Mouse (Mus musculus) kidney, adult 2 months (tissue): ENCODE data around the gene Ulk4. TPM values are rescaled to one million over a fixed set of nuclear protein-coding genes. Genes with fewer than 3 reads are reported as not detected.
A peak's percentile ranks its signal among the peaks of the same experiment; 100 is the strongest.

Source experiments
- DNase-seq: peaks from one replicate; pipeline ENCODE4 v3.0.0; 2021
- H3K27ac ChIP-seq: fragments of 200-500 bp; 2 replicates; pipeline ENCODE4 v1.5.1; 2012; ENCODE audit warnings: low read depth, low read length, control low read depth, inconsistent platforms; ENCODE audit not compliant: insufficient read depth
- H3K27me3 ChIP-seq: fragments of 200-500 bp; replicated peaks from 2 replicates; pipeline ENCODE4 v1.6.1; 2012; ENCODE audit warnings: mild to moderate bottlenecking, moderate library complexity, low read length, inconsistent platforms; ENCODE audit not compliant: control insufficient read depth, insufficient read depth
- H3K36me3 ChIP-seq: fragments of 200-500 bp; 2 replicates; pipeline ENCODE4 v1.6.1; 2012; ENCODE audit warnings: mild to moderate bottlenecking, moderate library complexity, low read length, inconsistent platforms; ENCODE audit not compliant: control insufficient read depth, insufficient read depth
- H3K4me1 ChIP-seq: fragments of 200-500 bp; 2 replicates; pipeline ENCODE4 v1.6.1; 2011; ENCODE audit warnings: low read length; ENCODE audit not compliant: control insufficient read depth, insufficient read depth
- H3K4me3 ChIP-seq: fragments of 200-500 bp; 2 replicates; pipeline ENCODE4 v1.5.1; 2011; ENCODE audit warnings: mild to moderate bottlenecking, low read depth, low read length, control low read depth; ENCODE audit not compliant: insufficient read depth
- CTCF ChIP-seq: fragments of 200-500 bp; conservative IDR thresholded peaks from 2 replicates; pipeline ENCODE4 v1.5.1; 2011; ENCODE audit warnings: low read depth, mild to moderate bottlenecking, control low read depth, low read length, moderate library complexity, mixed read lengths; ENCODE audit not compliant: insufficient read depth, insufficient read length
- POLR2A ChIP-seq: fragments of 200-500 bp; IDR thresholded peaks from one replicate; pipeline ENCODE4 v1.6.1; 2011; ENCODE audit warnings: low read depth, low read length, control low read depth
- WGBS: fragments of 180-500 bp; shearing (Covaris S2); methylation state at CpG from one replicate; pipeline ENCODE4 v1.1.7; 2018; 5-methylcytosine and 5-hydroxymethylcytosine counted together
- polyA plus RNA-seq: library from polyadenylated mRNA; depleted of rRNA; stranded (reverse); fragments of >200 nt; gene quantifications from 2 replicates; pipeline ENCODE4 v1.2.3, GENCODE M21; 2012

Gene Ulk4
- polyA plus RNA-seq, 1 experiment: 1.9 TPM

DNA sequence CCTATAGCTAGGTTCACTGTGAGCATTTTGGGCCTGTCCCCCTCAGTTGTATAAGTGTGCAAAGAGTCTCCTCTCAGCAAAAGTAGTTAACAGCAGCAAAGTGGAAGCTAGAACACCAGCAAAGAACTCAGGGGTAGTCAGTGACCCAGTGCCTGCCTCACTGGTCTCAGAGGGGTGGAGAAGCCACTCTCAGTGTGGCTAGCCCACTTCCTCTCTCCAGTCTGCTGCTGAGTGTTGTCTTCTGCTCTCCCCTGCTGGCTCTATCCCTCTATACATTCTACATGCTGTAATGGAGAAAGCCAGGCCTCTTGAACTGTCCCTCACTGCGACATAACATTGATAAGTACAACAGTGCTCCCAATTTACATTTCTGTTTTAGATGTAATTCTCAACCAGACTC lies 5.8 kb downstream of the Ulk4 start:
- no peaks in the 10 kb centered on the region for H3K36me3 ChIP-seq
- no peak overlapping the region for H3K4me3 ChIP-seq
- no peak overlapping the region for H3K27ac ChIP-seq
- 80% methylated on average over 1 of the region's 1 CpGs for WGBS
- no peak for DNase-seq
- TF ChIP-seq POLR2A: no peak
- TF ChIP-seq CTCF: no peak
- H3K4me1 ChIP-seq: no peaks in the 10 kb centered on the region
- no peaks in the 10 kb centered on the region for H3K27me3 ChIP-seq

DNA sequence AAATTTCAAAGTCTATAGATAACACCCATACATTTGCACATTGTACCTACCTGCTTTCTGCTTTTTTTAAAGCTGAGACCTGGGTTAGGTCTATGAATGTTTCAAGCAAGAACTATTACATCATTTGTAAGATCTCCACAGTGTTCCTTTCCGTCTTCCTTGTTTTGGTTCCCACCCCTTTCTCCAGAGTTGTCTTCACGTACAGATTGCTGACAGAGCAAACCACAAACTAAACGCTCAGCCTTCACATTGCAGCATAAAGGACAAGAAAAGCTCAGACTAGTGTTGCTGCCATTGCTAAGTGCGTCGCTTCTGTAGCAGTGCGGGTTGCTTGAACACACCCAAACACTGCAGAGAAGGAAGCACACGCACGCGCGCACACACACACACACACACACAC lies 11.7 kb downstream of the Ulk4 start:
- no peak for TF ChIP-seq CTCF
- no peak for TF ChIP-seq POLR2A
- H3K36me3 ChIP-seq: no peaks in the 10 kb centered on the region
- no peak overlapping the region for H3K4me3 ChIP-seq
- no peaks in the 10 kb centered on the region for H3K27me3 ChIP-seq
- 58% methylated on average over 10 of the region's 10 CpGs for WGBS
- H3K27ac ChIP-seq: no peak overlapping the region
- H3K4me1 ChIP-seq: no peaks in the 10 kb centered on the region
- no peak for DNase-seq

DNA sequence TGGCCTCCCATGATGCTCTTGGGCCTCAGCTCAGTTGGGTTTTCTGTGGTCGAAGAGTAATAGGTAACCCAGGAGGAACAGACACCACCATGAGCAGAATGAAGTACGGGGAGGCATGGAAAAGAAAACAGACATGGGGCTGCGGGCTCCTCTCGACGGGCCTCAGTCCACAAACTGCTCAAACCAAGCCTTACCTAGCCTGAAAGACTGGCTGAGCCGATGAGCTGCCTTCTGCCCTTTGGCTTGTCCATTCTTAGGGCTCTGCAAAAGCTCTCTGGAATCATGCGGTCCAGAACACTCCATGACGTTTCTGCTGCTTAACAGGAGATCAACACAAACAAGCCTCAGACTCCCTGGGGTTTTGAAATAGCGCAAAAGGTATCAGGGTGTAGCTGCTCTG lies 19.9 kb downstream of the Ulk4 start:
- no peaks in the 10 kb centered on the region for H3K4me1 ChIP-seq
- no peak overlapping the region for H3K4me3 ChIP-seq
- no peak for DNase-seq
- 81% methylated on average over 9 of the region's 9 CpGs for WGBS
- no peaks in the 10 kb centered on the region for H3K27me3 ChIP-seq
- TF ChIP-seq POLR2A: no peak
- TF ChIP-seq CTCF: no peak
- no peaks in the 10 kb centered on the region for H3K36me3 ChIP-seq
- no peak overlapping the region for H3K27ac ChIP-seq

DNA sequence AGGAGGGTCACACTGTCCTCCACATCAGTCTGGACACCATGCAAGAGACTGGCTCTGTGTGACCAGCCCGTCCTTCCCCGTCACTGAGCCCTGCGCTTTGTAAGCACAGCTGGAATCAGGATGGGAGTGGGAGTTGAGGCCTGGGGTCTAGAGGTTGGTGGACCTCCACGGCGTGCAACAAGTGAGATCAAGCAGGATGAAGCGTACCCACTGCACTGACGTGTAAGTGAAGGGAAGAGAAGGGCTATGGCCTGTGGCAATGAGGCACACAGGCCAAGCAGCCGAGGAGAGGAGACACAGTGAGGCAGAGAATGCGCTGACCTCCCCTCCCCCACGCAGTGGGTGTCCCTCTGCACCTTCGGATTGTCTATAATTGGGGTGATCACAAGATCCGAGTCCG lies 22.2 kb downstream of the Ulk4 start:
- TF ChIP-seq POLR2A (no peak), CTCF (no peak)
- WGBS: 96% methylated on average over 13 of the region's 13 CpGs

GRCm38 (mm10) chr9:121253983-121254382 lies 23.0 kb downstream of the Ulk4 start:
- H3K27ac ChIP-seq: no peak overlapping the region

More for the DNA sequence above, 22.2 kb downstream of the Ulk4 start:
- no peaks in the 10 kb centered on the region for H3K36me3 ChIP-seq
- H3K27me3 ChIP-seq: no peaks in the 10 kb centered on the region
- no peaks in the 10 kb centered on the region for H3K4me1 ChIP-seq
- no peak overlapping the region for H3K4me3 ChIP-seq
- no peak overlapping the region for H3K27ac ChIP-seq
- no peak for DNase-seq

DNA sequence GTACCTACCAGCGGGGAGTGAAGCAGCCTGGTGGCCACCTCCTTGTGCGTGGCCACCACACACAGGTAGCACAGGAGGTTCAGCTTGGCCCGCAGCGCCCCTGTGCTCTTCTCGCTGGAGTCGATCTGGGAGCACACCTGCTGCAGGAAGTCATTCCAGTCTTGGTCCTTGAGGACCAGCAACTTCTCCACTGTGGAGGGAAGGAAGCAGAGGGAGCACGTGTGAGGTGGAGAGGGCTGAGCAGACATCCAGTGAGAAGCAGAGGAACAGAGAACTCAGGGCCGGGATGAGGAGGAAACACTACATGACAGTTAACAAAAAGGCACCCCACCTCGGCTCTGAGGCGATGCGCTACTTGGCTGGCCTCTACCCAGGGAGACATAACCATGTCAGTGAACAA lies 26.1 kb downstream of the Ulk4 start:
- no peaks in the 10 kb centered on the region for H3K27me3 ChIP-seq
- no peak overlapping the region for H3K27ac ChIP-seq
- no peaks in the 10 kb centered on the region for H3K4me1 ChIP-seq
- no peak overlapping the region for H3K4me3 ChIP-seq
- H3K36me3 ChIP-seq: no peaks in the 10 kb centered on the region
- no peak for DNase-seq
- WGBS: 94% methylated on average over 11 of the region's 11 CpGs
- no peak for TF ChIP-seq CTCF
- TF ChIP-seq POLR2A: no peak

More at GRCm38 (mm10) chr9:121253983-121254382, 23.0 kb downstream of the Ulk4 start:
- Histone ChIP-seq H3K4me3 (no peak overlapping the region), H3K27me3 (no peaks in the 10 kb centered on the region), H3K4me1 (no peaks in the 10 kb centered on the region), H3K36me3 (no peaks in the 10 kb centered on the region)
- TF ChIP-seq POLR2A (no peak), CTCF (no peak)
- 72% methylated on average over 2 of the region's 2 CpGs for WGBS
- no peak for DNase-seq

DNA sequence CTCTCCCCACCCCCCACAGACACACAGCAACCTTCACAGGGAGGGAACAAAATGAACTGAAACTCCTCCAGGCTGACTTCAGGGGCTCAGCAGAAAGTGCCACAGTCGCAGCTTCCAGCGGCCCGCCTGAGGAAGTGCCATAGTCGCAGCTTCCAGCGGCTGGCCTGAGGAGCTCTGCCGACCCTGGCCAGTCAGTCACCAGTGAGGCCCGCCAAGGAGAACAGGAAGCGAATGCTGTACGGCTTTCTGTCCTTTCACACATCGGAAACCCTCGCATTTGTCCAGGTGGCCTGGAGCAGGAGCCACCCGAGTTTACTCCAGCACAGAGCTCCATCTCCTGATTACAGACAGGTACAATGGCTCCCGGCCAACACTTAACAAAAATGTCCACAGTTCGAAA lies 27.2 kb downstream of the Ulk4 start:
- Histone ChIP-seq H3K36me3 (no peaks in the 10 kb centered on the region), H3K4me3 (no peak overlapping the region), H3K27ac (no peak overlapping the region), H3K4me1 (no peaks in the 10 kb centered on the region), H3K27me3 (no peaks in the 10 kb centered on the region)
- WGBS: 58% methylated on average over 14 of the region's 14 CpGs
- DNase-seq: peak; percentile 5
- TF ChIP-seq POLR2A (no peak), CTCF (no peak)
